Mouse (Mus musculus) small intestine, adult 2 months (tissue): ENCODE data around the gene Dnah7a.

Experiments used
- CTCF ChIP-seq: fragments of 200-500 bp; IDR thresholded peaks from 2 replicates; pipeline ENCODE4 v1.5.1; 2012; ENCODE audit warnings: low read depth, mild to moderate bottlenecking, control low read depth, inconsistent platforms, low read length, moderate library complexity, mixed read lengths; ENCODE audit not compliant: insufficient replicate concordance, insufficient read length; ENCODE audit errors: extremely low read depth
- POLR2A ChIP-seq: fragments of 200-500 bp; IDR thresholded peaks from 2 replicates; pipeline ENCODE4 v1.6.1; 2012; ENCODE audit warnings: low read depth, mild to moderate bottlenecking, control low read depth, inconsistent platforms, low read length, moderate library complexity

DNA sequence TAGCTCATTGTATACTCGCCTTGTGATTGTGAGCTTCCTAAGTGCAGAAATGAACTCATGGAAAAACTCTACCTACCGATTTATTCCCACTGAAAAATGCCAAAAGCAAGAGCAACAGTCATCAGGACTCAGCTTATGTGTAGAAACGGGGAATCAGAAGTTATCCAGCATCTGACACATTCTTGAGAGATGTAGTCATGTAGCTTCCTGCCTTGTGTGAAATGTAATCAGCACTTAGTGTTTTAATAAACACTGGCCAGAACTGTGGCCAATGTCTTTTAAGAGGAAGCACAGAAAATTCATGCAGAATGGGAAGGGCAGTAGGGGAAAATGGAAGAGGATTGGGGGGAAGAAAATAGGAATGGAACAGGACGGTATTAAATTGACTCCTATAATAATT, 232.9 kb downstream of the Dnah7a start:
- no peak for TF ChIP-seq CTCF
- TF ChIP-seq POLR2A: no peak
